Mouse (Mus musculus) urinary bladder, postnatal 4 days (tissue): ENCODE measurements around the gene Ren1.

Experiments used
- DNase-seq, 2 experiments: peaks; one replicate each; pipeline ENCODE4 v3.0.0; 2021 to 2022; ENCODE audit warnings: low spot score in 2 of 2

Gene Ren1

DNA sequence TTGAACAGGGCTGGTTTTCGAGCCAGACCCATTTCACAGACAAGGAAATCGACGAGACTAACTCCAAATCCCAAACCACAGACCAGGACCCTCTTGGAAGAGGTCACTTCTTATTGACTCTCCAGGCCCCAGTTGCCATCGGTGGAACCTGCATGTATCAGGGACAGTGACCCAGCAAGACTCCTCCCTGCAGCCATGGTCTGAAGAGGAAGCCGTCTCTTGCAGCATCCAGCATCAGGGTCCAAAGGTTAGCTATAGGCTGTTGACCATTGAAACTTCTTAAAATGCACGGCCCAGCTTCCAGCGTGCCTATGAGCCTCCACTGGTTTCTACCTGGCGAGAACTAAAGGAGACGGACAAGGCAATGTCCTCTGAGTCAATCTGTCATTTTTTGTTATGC lies 59.5 kb downstream of the Ren1 start:
- no peak for DNase-seq
